Mouse (Mus musculus): ENCODE results near the gene Suox.
"Not testable (repeated sequence)": the region's sequence is repeated elsewhere in the genome, so short reads cannot be mapped to it uniquely, and the experiment has no call there.

The Suox gene

GRCm38 (mm10) chr10:128664808-128665207 lies 9.1 kb downstream of the Suox start:
- DNase-seq (ENCODE audit: low read depth, low spot score): no peak

DNA sequence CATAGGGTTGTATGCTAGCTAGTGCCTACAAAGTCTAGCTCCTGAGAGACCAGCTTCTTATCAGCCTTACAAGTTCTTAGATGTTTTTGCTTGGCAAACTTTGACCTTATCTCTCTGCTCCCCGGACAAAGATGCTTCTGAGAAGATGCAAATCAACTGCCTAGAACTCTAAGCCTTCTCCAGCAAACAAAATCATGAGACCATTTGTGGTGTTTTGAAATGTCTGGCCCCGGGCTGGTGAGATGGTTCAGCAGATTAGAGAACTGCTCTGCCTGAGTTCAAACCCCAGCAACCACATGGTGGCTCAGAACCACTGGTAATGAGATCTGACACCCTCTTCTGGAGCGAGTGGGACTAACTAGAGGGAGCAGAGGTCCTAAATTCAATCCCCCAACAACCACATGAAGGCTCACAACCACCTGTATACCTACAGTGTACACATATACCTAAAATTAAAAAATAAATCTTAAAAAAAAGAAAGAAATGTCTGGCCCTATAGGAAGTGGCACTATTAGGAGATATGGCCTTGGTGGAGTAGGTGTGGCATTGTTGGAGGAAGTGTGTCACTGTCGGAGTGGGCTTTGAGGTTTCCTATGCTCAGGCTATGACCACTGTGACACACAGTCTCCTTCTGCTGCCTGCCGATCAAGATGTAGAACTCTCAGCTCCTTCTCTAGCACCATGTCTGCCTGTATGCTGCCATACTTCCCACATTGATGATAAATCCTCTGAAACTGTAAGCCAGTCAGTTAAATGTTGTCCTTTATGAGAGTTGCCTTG lies 10.2 kb downstream of the Suox start:
- no peak for DNase-seq (ENCODE audit: low read depth, low spot score)

- no peak for DNase-seq (ENCODE audit: low read depth, low spot score)
Measured at GRCm38 (mm10) chr10:128662465-128662864, 11.4 kb downstream of the Suox start.

- DNase-seq (ENCODE audit: low read depth, low spot score): no peak
Measured at GRCm38 (mm10) chr10:128659490-128659889, 14.4 kb downstream of the Suox start.

DNA sequence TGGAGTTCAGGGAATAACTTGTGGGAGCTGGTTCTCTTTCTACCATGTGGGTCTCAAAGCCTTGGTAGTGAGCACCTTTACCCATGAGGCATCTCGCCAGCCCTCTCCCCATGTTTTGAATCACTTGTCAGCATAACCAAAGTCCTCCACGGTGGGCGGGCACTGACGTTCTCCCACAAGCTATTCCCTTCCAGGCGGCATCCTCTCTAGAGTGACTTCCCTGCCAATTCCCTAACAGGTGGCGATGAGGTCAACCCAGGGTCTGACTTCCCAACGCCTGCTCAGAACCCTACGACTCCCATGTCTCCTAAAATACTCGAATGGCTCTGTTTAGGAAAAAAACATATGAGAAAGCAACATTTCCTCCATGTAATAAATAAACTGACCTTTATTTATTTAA lies 16.0 kb downstream of the Suox start:
- no peak for DNase-seq (ENCODE audit: low read depth, low spot score)

- no peak for DNase-seq (ENCODE audit: low read depth, low spot score)
Measured at GRCm38 (mm10) chr10:128656731-128657130, 17.1 kb downstream of the Suox start.

- no peak for DNase-seq (ENCODE audit: low read depth, low spot score)
Measured at GRCm38 (mm10) chr10:128655254-128655653, 18.6 kb downstream of the Suox start.

GRCm38 (mm10) chr10:128653866-128654265 lies 20.0 kb downstream of the Suox start:
- DNase-seq (ENCODE audit: low read depth, low spot score): no peak

GRCm38 (mm10) chr10:128646139-128647089 lies 27.5 kb downstream of the Suox start:
- DNase-seq (ENCODE audit: low read depth, low spot score): peak; percentile 41

DNA sequence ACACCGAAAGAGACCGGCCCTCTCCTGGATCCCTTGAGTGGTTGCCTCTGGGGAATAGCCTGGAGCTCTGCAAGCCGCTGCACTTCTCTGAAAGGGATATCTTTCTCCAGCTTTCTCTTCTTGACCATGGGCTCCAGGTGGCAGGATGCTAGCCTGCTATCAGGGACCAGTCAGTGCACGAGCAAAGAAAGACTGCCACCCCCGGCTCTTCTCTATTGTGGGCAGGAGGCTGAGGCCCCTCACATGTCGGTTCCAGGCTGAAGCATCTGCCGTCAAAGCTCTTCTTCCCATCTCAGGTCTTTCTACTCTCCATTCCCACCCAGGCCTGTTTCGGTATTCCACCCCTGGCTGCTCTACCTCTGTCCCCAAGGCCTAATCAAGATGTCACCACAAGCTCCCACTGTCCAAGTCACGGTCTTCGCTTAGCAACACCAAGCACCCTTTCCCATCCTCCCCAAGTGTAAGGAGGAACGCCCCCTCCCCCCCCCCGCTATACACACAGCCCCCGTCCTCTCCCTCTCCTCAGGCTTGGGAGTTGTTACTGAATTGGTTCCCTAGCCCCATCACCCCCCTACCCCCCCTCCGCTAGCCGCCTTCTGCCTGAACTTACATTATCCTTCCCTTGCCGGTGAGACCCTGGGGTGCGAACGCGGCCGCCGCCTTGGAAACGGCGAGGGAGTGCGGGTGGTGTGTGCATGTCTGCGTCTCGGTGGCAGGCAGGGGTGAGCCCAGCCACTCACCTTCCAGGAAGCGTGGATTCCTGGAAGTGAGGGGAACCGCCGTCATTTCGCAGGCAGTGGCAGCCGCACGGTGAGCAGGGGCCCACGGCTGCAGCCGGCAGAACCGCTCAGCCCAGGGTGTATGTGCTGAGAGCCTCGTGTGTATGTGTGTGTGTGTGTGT lies 28.5 kb downstream of the Suox start, which contains the start of gene Ikzf4:
Gene Ikzf4, minus strand, starts transcription at position 881 of the 901 bp plus-strand sequence.
- peak; percentile 57 for DNase-seq (ENCODE audit: low read depth, low spot score)

DNA sequence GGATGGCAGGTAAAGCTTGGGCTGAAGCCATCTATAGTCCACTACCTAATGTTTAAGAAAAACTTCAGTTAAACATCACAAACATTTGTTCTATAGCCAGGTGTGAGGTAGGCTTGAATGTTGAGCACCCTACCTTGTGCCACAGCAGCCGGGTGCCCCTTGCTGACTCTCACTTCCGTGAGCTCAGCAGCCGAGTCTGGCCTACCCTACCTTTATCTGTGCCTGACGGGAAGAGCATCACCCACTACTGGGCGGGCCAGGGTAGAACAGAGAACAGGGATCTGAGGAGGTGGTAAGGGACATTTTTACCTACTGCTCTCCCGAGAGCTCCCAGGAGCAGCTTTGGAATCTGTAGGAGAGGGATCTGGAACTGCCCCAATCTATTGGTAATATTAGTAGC lies 31.1 kb downstream of the Suox start:
- DNase-seq (ENCODE audit: low read depth, low spot score): no peak

DNA sequence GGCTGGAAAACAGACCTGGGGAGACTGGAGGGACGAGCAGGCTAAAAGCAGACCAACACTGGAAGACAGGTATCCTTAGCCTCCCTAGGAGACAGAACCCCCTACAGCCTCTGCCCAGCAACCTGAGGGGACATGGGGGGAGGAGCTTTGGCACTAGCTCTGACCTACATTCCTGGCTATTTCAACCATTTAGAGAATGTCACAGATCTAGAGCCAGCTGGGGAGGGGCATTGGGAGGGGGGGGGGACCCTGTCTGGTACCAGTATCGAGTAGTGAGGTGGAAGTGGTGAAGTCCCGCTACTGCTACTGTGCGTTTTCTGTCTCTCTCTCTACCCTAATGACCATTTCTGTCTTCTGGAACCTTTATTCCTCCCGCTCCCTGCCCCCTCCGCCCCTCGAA lies 32.0 kb downstream of the Suox start:
- no peak for DNase-seq (ENCODE audit: low read depth, low spot score)

DNA sequence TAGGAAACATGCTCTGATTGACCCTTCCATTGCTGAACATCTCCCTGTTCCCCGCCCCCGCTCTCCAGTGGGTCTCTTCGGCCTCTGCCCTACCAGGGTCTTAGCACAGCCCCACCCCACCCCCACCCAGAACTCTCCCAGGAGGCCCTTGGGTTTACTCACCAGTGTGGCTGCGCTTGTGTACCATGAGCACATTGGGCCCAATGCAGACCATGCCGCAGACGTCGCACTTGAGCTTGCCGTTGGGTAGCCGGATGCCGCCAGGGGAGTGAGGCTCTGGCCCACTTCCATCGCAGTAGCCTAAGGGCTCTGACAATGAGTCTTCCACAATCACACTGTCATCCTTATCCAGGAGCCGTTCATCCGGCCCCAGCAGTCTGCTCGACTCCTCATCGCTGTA lies 33.0 kb downstream of the Suox start:
- no peak for DNase-seq (ENCODE audit: low read depth, low spot score)

- DNase-seq (ENCODE audit: low read depth, low spot score): no peak
Measured at GRCm38 (mm10) chr10:128639999-128640398, 33.9 kb downstream of the Suox start.

GRCm38 (mm10) chr10:128637011-128637410 lies 36.9 kb downstream of the Suox start:
- no peak for DNase-seq (ENCODE audit: low read depth, low spot score)

- DNase-seq (ENCODE audit: low read depth, low spot score): no peak
Measured at GRCm38 (mm10) chr10:128636561-128636960, 37.3 kb downstream of the Suox start.

DNA sequence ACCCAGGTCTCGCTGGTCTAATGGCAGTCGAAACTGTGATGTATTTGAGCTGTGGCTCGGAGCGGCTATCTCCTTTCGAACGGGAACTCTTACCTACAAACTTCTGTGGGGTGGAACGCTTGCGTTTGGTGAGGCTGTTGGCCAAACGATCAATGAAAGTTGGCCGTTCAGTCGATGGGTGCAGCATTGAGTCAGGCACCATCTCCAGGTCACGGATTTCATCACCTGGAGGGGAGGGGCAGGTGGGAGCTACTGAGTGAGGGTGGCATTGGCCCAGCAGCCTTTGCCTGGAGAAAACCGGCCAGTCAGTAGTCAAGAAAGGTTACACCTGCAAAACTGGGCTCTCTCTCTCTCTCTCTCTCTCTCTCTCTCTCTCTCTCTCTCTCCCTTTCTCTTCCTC lies 38.2 kb downstream of the Suox start:
- DNase-seq (ENCODE audit: low read depth, low spot score): no peak

DNA sequence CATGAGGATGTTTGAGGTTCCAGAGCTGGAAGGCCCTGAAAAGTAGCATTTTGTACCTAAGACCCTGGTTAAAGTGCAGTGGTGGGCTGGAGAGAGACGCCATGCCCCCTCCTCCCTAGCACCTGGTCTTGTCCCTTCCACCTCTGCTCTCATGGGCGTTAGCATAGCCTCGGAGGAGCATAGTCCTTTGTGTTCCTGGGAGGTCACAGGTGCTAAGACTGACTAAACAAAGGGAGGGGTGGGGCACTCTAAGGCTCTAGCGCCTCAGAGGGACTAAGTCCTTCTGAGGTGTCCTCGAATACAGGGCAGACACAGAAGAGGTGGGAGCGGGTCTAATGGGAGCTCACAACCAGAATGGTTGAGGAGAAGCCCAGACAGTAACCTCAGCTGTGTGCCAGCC lies 42.3 kb downstream of the Suox start:
- no peak for DNase-seq (ENCODE audit: low read depth, low spot score)

- not testable (repeated sequence) for DNase-seq (ENCODE audit: low read depth, low spot score)
Measured at GRCm38 (mm10) chr10:128630306-128630705, 43.6 kb downstream of the Suox start.

GRCm38 (mm10) chr10:128629746-128630145 lies 44.1 kb downstream of the Suox start:
- DNase-seq (ENCODE audit: low read depth, low spot score): no peak

Data from forelimb bud, embryonic 11.5 days (tissue).